Mouse (Mus musculus) liver, postnatal 0 days (tissue): Measurements from ENCODE around the gene Rbfox2. TPM values are rescaled to one million over a fixed set of nuclear protein-coding genes. Genes with fewer than 3 reads are reported as not detected.

ENCODE experiments used
- ATAC-seq: fragments of 200-750 bp; cut with Nextera tagmentation; 2 replicates; pipeline ENCODE4 v1.8.0; 2017; ENCODE audit warnings: mild to moderate bottlenecking, moderate library complexity
- DNase-seq: peaks from one replicate; pipeline ENCODE4 v3.0.0-alpha.2; 2016
- H3K27ac ChIP-seq: fragments of 300-500 bp; sonication (generic); 2 replicates; pipeline ENCODE4 v1.5.1; 2014; ENCODE audit warnings: antibody characterized with exemption, moderate library complexity, mild to moderate bottlenecking, low read depth
- H3K27me3 ChIP-seq: fragments of 300-500 bp; sonication (generic); 2 replicates; pipeline ENCODE4 v1.6.1; 2014; ENCODE audit warnings: low read length, control low read depth, mixed read lengths; ENCODE audit not compliant: insufficient read depth
- H3K36me3 ChIP-seq: fragments of 300-500 bp; sonication (generic); replicated peaks from 2 replicates; pipeline ENCODE4 v1.6.1; 2014; ENCODE audit warnings: mild to moderate bottlenecking, control low read depth, low read length, moderate library complexity, mixed read lengths; ENCODE audit not compliant: insufficient read depth
- H3K4me1 ChIP-seq: fragments of 300-500 bp; sonication (generic); 2 replicates; pipeline ENCODE4 v1.6.1; 2014; ENCODE audit warnings: antibody characterized with exemption, mild to moderate bottlenecking, control low read depth; ENCODE audit not compliant: insufficient read depth
- H3K4me2 ChIP-seq: fragments of 300-500 bp; sonication (generic); 2 replicates; pipeline ENCODE4 v1.6.1; 2014; ENCODE audit warnings: low read depth, mild to moderate bottlenecking, low read length, moderate library complexity, mixed read lengths
- H3K4me3 ChIP-seq: fragments of 300-500 bp; sonication (generic); 2 replicates; pipeline ENCODE4 v1.5.1; 2014; ENCODE audit warnings: low read depth, low read length
- H3K9ac ChIP-seq: fragments of 300-500 bp; sonication (generic); replicated peaks from 2 replicates; pipeline ENCODE4 v1.6.1; 2014; ENCODE audit warnings: mild to moderate bottlenecking, moderate library complexity
- H3K9me3 ChIP-seq: fragments of 300-500 bp; sonication (generic); 2 replicates; pipeline ENCODE4 v1.6.1; 2016; ENCODE audit warnings: mild to moderate bottlenecking, control low read depth, low read length, mixed read lengths
- CTCF ChIP-seq: sonication (generic); IDR thresholded peaks from 2 replicates; pipeline ENCODE4 v1.5.1; 2016; ENCODE audit warnings: antibody characterized with exemption, low read depth
- EP300 ChIP-seq: IDR thresholded peaks from 2 replicates; pipeline ENCODE4 v1.6.1; 2016; ENCODE audit warnings: antibody characterized with exemption, low read depth, mild to moderate bottlenecking
- WGBS: fragments of 180-500 bp; shearing (Covaris S2); extraction: QIAGEN DNeasy Blood & Tissue Kit; methylation state at CpG from one replicate; pipeline ENCODE4 v1.1.7; 2014; ENCODE audit not compliant: insufficient replicate concordance; 5-methylcytosine and 5-hydroxymethylcytosine counted together
- polyA plus RNA-seq: library from polyadenylated mRNA; unstranded; fragments of >200 nt; fragmentation: Nextera tagmentation; extraction: Ambion mirVana; gene quantifications from 2 replicates; pipeline ENCODE4 v1.2.1, GENCODE M21; 2015

Rbfox2 gene
- 6.9 and 7.0 TPM in 2 replicates for polyA plus RNA-seq

GRCm38 (mm10) chr15:77306547-77307261 is at the start of gene Rbfox2:
TSS of gene Rbfox2 (minus strand) at chr15:77307004.
- peaks cover 22% of the 10 kb centered on the region for H3K4me1 ChIP-seq
- H3K27me3 ChIP-seq, result peaks cover 21% of the 10 kb centered on the region
- WGBS, result under 1% methylated on average over 83 of the region's 90 CpGs
- no peaks in the 10 kb centered on the region for H3K9me3 ChIP-seq
- no peaks in the 10 kb centered on the region for H3K36me3 ChIP-seq
- peak within 1 kb of the TSS; percentile 79 for H3K4me2 ChIP-seq
- TF ChIP-seq CTCF, result no peak
- no peak for TF ChIP-seq EP300
- peak within 1 kb of the TSS; percentile 65 for H3K4me3 ChIP-seq
- ATAC-seq (peak; percentile 94), DNase-seq (peak; percentile 86)
- H3K9ac ChIP-seq, result peak within 1 kb of the TSS; percentile 82
- H3K27ac ChIP-seq, result peak within 1 kb of the TSS; percentile 89

DNA sequence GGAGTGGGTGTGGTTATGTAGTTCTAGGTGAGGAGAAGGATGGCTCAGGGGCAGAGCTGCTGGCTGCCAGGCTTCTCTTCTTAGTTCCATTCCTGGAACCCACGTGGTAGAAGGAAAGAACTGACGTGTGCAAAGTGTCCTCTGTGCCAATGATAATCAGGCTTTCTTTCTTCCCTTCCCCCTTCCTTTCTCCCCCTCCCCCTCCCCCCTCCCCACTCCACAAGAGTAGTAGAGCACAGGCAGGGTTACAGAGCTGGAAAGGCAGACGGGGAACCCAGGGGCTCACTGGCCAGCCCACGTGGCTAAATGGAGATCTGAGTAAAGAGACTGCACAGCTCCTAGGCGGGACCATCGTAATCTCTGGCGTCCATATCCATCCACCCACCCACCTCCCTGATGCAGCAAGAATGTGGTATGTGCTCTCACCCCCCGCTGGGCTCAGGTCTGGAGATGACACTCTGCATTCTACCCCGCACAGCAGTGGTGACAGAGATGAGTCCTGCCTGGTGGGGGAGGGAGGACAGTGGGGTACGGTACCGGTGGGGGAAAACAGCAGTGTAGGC is 49.5 kb upstream of the Rbfox2 start:
- Histone ChIP-seq H3K4me1 (0 out of 2 replicates have a peak, but pooled peaks cover 5% of the 10 kb centered on the region), H3K27me3 (no peaks in the 10 kb centered on the region), H3K4me3 (no peak overlapping the region), H3K36me3 (no peaks in the 10 kb centered on the region), H3K9ac (no peak overlapping the region), H3K27ac (no peak overlapping the region), H3K9me3 (no peaks in the 10 kb centered on the region), H3K4me2 (peak overlapping the region; percentile 19; the same call in 1 of the 2 replicates)
- TF ChIP-seq CTCF (no peak), EP300 (no peak)
- 16% methylated on average over 11 of the region's 11 CpGs for WGBS
- ATAC-seq (no peak), DNase-seq (no peak)

DNA sequence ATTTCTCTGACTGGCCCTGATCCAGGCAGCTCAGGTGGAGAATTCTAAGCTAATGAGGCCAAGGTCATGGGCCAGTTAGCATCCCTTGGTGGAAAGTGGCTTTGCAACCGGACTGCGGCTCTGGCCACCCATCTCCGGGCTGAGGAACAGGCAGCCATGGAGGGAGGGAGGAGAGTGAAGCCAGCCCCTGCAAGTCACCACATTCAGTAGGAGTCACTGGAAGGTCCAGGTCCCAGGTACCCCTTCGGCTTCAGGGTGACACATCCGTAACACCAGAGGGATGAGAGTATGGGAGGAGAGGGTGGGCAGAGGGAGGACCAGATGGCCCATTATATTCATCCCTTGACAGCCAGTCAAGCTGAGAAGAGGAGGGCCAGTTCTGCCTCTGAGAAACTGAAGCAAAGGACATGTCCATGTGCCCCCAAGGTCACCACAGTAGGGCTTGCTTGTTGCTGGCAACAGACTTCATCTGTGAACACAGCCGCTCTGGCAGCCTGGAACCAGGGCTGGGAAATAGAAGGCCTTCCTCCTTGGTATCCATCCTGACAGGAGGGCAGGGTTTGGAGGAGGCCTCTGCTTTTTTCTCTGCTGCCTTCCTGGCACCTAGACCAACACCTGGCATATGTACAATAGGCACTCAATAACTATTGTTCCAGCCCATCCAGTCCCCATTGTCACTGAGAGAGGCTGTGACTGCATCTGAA is 48.2 kb upstream of the Rbfox2 start:
- H3K9me3 ChIP-seq, result no peaks in the 10 kb centered on the region
- no peak for ATAC-seq
- TF ChIP-seq CTCF (no peak), EP300 (no peak)
- H3K4me3 ChIP-seq, result no peak overlapping the region
- WGBS, result 66% methylated on average over 6 of the region's 6 CpGs
- 0 out of 2 replicates have a peak, but pooled peaks cover 5% of the 10 kb centered on the region for H3K4me1 ChIP-seq
- no peak overlapping the region for H3K9ac ChIP-seq
- no peak overlapping the region for H3K27ac ChIP-seq
- H3K4me2 ChIP-seq, result no peak overlapping the region
- H3K27me3 ChIP-seq, result no peaks in the 10 kb centered on the region
- no peak for DNase-seq
- H3K36me3 ChIP-seq, result no peaks in the 10 kb centered on the region

- TF ChIP-seq CTCF, result no peak
- TF ChIP-seq EP300, result no peak
- H3K27ac ChIP-seq, result no peak overlapping the region
- no peaks in the 10 kb centered on the region for H3K9me3 ChIP-seq
- H3K4me2 ChIP-seq, result no peak overlapping the region
- H3K36me3 ChIP-seq, result no peaks in the 10 kb centered on the region
- WGBS, result 51% methylated on average over 4 of the region's 4 CpGs
- ATAC-seq (no peak), DNase-seq (no peak)
- no peak overlapping the region for H3K4me3 ChIP-seq
- H3K9ac ChIP-seq, result no peak overlapping the region
- 0 out of 2 replicates have a peak, but pooled peaks cover 5% of the 10 kb centered on the region for H3K4me1 ChIP-seq
- no peaks in the 10 kb centered on the region for H3K27me3 ChIP-seq
Observed at GRCm38 (mm10) chr15:77354496-77354847, 47.7 kb upstream of the Rbfox2 start.

GRCm38 (mm10) chr15:77353764-77354163 is 47.0 kb upstream of the Rbfox2 start:
- 19% methylated on average over 4 of the region's 4 CpGs for WGBS
- no peak overlapping the region for H3K4me2 ChIP-seq
- TF ChIP-seq CTCF, result no peak
- no peak for TF ChIP-seq EP300
- no peak overlapping the region for H3K9ac ChIP-seq
- no peaks in the 10 kb centered on the region for H3K36me3 ChIP-seq
- ATAC-seq (no peak), DNase-seq (no peak)
- H3K4me1 ChIP-seq, result 0 out of 2 replicates have a peak, but pooled peaks cover 5% of the 10 kb centered on the region
- no peak overlapping the region for H3K27ac ChIP-seq
- H3K4me3 ChIP-seq, result no peak overlapping the region
- H3K9me3 ChIP-seq, result no peaks in the 10 kb centered on the region
- no peaks in the 10 kb centered on the region for H3K27me3 ChIP-seq

DNA sequence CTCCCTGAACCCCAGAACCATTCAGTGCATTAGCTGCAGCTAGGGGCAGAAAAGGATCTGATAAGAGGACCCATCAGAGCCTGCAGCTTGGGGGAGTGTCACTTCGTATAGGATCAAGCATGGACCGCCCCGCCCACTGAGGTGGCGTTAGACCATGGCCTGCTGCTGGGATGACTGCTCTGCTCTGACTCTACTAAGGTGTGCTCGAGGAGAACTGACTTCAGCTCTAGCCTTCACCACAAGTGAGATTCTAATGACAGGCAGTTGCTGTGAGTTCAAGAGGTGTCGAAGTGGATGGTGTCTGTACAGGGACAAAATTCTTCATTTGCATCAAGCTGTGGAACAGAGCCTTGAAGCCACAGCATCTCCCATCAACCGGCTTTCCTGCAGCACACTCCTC is 46.1 kb upstream of the Rbfox2 start:
- no peaks in the 10 kb centered on the region for H3K36me3 ChIP-seq
- no peak overlapping the region for H3K9ac ChIP-seq
- 0 out of 2 replicates have a peak, but pooled peaks cover 5% of the 10 kb centered on the region for H3K4me1 ChIP-seq
- no peaks in the 10 kb centered on the region for H3K27me3 ChIP-seq
- no peak for ATAC-seq
- no peak for TF ChIP-seq CTCF
- TF ChIP-seq EP300, result no peak
- no peak overlapping the region for H3K4me2 ChIP-seq
- H3K9me3 ChIP-seq, result no peaks in the 10 kb centered on the region
- no peak overlapping the region for H3K27ac ChIP-seq
- no peak overlapping the region for H3K4me3 ChIP-seq
- DNase-seq, result no peak
- 69% methylated on average over 7 of the region's 7 CpGs for WGBS
